Mouse (Mus musculus): ENCODE results near the gene Mef2d.
A peak's percentile ranks its signal among the peaks of the same experiment; 100 is the strongest.
"Not testable (repeated sequence)": the region's sequence is repeated elsewhere in the genome, so short reads cannot be mapped to it uniquely, and the experiment has no call there.

The Mef2d gene

GRCm38 (mm10) chr3:88150999-88151364 lies 8.8 kb downstream of the Mef2d start:
- peak; percentile 38 for DNase-seq

GRCm38 (mm10) chr3:88152056-88152455 lies 9.9 kb downstream of the Mef2d start:
- peak; percentile 85 for DNase-seq

- no peak for DNase-seq
Observed at GRCm38 (mm10) chr3:88153290-88154011, 11.3 kb downstream of the Mef2d start.

GRCm38 (mm10) chr3:88154236-88154635 lies 12.1 kb downstream of the Mef2d start:
- no peak for DNase-seq

GRCm38 (mm10) chr3:88156817-88157216 lies 14.6 kb downstream of the Mef2d start:
- no peak for DNase-seq

- DNase-seq = peak; percentile 61
Observed at GRCm38 (mm10) chr3:88157771-88158597, 15.8 kb downstream of the Mef2d start.

GRCm38 (mm10) chr3:88158991-88159390 lies 16.8 kb downstream of the Mef2d start:
- DNase-seq = no peak

GRCm38 (mm10) chr3:88160856-88161255 lies 18.7 kb downstream of the Mef2d start:
- no peak for DNase-seq

GRCm38 (mm10) chr3:88162259-88162658 lies 20.1 kb downstream of the Mef2d start:
- peak; percentile 58 for DNase-seq

- no peak for DNase-seq
Observed at GRCm38 (mm10) chr3:88162811-88163210, 20.6 kb downstream of the Mef2d start.

GRCm38 (mm10) chr3:88163847-88164246 lies 21.7 kb downstream of the Mef2d start:
- no peak for DNase-seq

GRCm38 (mm10) chr3:88164263-88164662 lies 22.1 kb downstream of the Mef2d start:
- DNase-seq = no peak

GRCm38 (mm10) chr3:88166056-88166455 lies 23.9 kb downstream of the Mef2d start:
- DNase-seq = no peak

GRCm38 (mm10) chr3:88170361-88170760 lies 28.2 kb downstream of the Mef2d start:
- DNase-seq = no peak

- no peak for DNase-seq
Observed at GRCm38 (mm10) chr3:88172440-88172839, 30.3 kb downstream of the Mef2d start.

- DNase-seq = peak; percentile 55
Observed at GRCm38 (mm10) chr3:88173375-88173774, 31.2 kb downstream of the Mef2d start.

- no peak for DNase-seq
Observed at GRCm38 (mm10) chr3:88174894-88175293, 32.7 kb downstream of the Mef2d start.

- DNase-seq = no peak
Observed at GRCm38 (mm10) chr3:88177106-88177505, 34.9 kb downstream of the Mef2d start.

GRCm38 (mm10) chr3:88177562-88178345 lies 35.6 kb downstream of the Mef2d start:
- peak; percentile 100 for DNase-seq

GRCm38 (mm10) chr3:88178346-88178733 lies 36.2 kb downstream of the Mef2d start:
- DNase-seq = not testable (repeated sequence)

GRCm38 (mm10) chr3:88178986-88179385 lies 36.8 kb downstream of the Mef2d start:
- no peak for DNase-seq

GRCm38 (mm10) chr3:88181374-88181773 lies 39.2 kb downstream of the Mef2d start:
- DNase-seq = no peak

GRCm38 (mm10) chr3:88186424-88186823 lies 44.3 kb downstream of the Mef2d start:
- no peak for DNase-seq

All from right cerebral cortex, postnatal 14 days (tissue).